Mouse (Mus musculus) urinary bladder, adult 18-20 months (tissue): ENCODE data around the gene Npas3.

ENCODE experiments used
- DNase-seq, 2 experiments: peaks; one replicate each; pipeline ENCODE4 v3.0.0; 2022; ENCODE audit warnings: low spot score in 2 of 2, mixed read lengths in 2 of 2

Gene Npas3

GRCm38 (mm10) chr12:53794718-53795400 lies 546.4 kb downstream of the Npas3 start:
- DNase-seq: no peak

DNA sequence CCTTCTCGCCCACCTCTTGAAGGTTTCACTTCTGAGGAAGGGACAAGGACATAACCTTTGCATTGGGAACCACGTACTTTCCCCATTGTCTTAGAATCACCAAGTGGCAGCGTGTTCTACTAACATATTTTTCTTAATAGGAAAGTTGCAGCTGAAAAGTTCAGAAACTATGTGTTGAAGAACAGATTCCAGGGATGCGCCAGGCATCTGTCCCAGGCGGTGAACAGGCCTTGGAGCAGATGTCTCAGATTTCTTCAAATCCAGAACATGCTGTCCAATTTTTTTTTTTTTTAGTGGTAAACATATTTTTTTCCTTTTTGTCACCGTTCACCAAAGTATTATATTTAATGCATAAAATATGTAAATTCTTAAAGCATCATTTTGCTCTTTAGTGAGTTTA lies 553.4 kb downstream of the Npas3 start:
- DNase-seq: no peak

- no peak for DNase-seq
Measured at GRCm38 (mm10) chr12:53802381-53802780, 553.9 kb downstream of the Npas3 start.

DNA sequence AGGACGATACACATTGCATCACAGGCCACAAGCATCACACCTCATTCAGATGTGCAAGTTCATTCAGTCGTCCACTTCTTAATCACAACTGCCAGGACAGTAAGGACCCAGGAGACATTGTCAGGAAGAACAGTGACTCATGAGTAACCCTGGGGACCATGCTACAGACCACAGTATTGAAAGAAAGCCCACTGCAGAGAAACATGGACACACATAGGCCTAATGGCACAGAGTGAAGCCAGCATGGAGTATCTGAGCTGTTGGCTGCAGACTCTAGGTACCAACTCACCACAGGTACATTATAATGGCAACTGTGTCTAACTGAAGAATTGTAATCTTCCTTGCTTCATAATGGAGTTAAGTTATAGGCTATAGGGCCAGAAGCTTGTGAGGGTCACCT lies 561.6 kb downstream of the Npas3 start:
- DNase-seq: no peak

DNA sequence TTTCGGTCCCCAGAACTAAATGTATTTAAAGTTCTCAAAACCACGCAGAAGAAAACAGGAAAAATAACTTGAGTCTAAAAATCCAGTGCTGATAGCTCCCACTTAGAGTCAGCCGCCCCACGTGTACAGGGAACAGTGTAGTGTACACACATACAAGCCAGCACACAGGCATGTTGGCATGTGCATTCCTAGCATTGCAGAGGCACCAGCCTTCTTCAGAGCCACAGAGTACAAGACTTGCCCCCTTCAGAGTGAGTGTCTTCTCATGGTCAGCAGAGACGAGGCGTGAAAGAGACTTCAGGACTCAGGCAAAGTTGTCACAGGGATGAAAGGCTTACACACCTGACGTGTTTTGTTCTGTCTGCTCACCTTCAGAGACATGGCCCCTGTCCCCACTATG lies 565.8 kb downstream of the Npas3 start:
- DNase-seq: no peak

- DNase-seq: no peak
Measured at GRCm38 (mm10) chr12:53819982-53820381, 571.5 kb downstream of the Npas3 start.

DNA sequence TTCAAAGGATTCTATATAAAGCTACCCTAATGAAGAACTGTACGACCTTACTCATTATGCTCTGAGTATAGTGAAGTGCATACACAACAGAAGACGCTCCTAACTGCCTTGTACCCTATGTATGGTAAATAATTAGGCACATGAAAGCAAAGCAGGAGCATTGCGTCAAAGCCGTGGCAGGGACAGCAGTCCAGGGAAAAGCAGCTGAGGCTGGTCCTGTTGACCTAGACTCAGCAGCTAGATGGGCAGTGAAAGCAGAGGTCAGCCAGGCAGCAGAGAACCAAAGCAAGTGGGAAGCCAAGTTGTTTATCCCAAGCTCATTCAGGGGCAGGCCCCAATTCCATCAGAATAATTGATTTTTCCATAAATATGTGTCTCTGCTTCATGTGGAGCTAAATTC lies 574.4 kb downstream of the Npas3 start:
- DNase-seq: no peak

DNA sequence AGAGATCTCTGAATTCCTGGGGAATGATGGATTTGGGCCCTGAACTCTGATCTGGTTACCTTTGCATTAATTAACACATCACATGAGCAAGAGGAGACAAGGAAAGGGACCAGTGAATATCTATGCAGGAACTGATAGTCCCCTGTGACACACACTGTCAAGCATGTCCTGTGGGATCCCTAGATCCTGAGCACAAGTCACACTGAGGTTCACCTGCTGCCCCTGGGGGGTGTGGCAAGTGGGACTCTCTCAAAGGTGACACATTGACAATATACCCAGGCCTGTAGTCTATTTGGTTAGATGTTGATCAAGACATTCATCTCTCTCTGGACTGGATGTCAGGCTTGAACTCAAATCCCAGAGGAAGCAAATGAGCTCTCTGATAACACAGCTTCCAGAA lies 576.8 kb downstream of the Npas3 start:
- DNase-seq: no peak

GRCm38 (mm10) chr12:53825898-53826605 lies 577.6 kb downstream of the Npas3 start:
- no peak for DNase-seq

GRCm38 (mm10) chr12:53826812-53827211 lies 578.3 kb downstream of the Npas3 start:
- DNase-seq: no peak

- no peak for DNase-seq
Measured at GRCm38 (mm10) chr12:53832590-53832989, 584.1 kb downstream of the Npas3 start.

DNA sequence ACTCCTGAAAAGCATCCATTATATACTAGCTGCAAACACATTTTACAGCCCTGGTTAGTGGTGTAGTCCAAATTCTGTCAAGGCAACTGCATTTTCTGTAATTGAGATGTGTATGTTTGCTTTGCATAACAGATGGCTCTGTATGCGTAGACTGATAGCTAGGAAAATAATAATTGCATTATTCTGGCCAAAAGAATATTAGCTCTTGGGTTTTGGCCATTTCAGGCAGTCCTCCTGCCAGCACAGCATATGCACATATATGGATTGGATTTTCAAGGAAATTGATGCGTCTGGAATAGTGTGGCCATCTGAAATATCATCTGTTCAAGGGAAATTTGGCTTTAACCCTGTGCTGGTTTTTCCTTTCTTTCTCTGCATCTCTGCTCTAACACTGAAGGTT lies 584.9 kb downstream of the Npas3 start:
- no peak for DNase-seq

DNA sequence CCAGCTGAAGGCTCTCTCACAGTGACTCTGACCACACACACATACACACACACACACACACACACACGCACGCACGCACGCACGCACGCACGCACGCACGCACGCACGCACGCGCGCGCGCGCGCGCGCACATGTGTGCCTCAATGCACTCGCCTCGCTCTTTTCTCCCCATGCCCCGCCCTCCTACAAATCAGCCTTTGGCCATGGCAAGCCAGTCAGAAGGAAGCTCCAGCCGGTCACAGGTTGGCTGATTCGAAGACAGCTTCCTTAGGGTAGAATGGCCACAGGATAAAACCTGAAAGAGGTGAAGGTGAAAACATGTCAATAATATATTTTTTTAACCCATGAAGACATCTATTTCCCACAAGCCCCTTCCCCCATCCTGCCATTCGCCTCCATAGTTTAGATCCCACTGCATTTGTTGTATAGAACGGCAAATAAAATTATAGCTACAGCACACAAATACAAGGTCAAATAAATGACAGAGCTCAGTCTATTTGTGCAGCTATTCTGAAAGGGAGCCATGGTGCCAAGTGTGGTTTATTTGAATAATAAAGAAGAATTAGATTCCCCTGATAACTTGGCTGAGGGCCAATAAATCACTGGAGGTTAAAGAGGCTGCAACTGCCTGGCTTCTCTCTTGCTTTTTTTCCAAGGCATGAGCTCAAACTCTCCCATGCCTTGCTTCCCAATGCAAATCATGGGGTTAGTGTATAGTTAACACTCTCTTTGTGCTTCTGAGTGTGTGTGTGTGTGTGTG lies 587.7 kb downstream of the Npas3 start:
- DNase-seq: no peak

DNA sequence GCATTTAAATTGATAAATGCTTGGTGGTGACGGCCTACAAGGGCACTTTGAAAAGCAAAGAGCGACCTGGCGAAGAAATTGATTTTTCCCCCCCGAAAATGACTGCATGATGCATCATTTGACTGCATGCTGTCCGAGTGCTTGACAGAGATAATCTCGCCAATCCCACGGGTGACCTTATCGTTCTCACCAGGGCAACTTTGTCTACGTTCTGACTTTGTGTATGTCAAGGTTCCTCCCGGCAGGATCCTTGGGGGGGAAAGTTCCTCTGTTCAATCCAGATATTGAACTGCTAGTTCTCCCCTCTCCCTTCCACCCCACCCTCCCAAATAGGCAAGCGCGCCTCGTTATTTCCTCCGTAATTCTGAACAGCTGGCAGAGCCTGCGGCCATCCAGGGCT lies 588.9 kb downstream of the Npas3 start:
- no peak for DNase-seq

- DNase-seq: no peak
Measured at GRCm38 (mm10) chr12:53838541-53838940, 590.1 kb downstream of the Npas3 start.

DNA sequence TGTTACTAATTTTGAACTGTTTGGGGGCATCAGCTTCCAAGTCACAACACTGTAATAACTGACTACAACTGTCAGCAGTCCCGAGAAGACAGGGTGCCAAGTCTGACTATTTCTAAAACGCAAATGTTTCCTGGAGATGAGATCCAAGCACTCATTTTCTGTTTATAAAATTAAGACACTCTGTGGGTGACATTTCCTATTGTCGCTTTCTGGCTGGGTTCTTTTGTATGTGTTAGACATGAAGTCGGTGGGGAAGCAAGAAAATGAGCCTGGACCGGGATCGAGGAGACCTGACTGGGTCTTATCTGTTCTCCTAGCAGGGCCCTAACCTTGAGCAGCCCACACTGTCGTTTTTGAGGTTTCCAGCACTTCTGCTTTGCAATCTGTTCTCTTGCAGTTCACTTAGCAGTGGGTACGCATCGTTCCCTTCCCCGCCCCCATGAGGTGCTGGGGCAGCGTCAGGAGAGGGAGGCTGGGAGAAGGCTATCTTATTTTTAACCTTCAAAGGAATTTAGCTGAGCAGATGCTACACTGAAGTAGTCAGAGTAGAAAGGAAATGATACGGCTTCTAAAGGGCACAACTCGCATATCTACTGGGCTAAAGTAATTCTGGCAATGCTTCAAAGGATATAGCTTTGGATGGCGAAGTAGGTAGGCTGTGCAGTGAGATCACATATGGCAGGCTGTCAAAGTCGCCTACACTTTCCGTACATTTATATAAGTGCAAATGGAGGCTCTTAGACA lies 593.6 kb downstream of the Npas3 start:
- no peak for DNase-seq

- no peak for DNase-seq
Measured at GRCm38 (mm10) chr12:53843626-53844025, 595.1 kb downstream of the Npas3 start.

GRCm38 (mm10) chr12:53846154-53846665 lies 597.7 kb downstream of the Npas3 start:
- DNase-seq: no peak

DNA sequence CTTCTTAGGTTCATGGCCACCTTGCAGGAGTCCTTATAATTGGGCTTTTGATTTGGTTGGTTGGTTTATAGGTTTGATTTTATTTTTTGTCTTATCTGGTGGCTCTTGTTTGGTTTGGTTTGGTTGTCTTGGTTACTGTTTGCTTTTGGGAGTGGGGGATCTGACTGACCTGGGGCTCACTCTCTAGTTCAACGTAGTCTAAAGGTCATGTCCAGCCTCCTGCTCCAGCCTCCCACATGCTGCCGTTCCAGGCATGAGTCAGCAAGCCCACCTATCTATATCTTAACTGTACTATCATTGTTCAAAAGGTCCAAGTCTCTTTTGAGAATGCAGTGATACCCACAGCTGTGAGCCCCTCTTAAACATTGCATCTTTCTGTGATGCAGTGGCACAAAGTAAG lies 600.8 kb downstream of the Npas3 start:
- DNase-seq: no peak

DNA sequence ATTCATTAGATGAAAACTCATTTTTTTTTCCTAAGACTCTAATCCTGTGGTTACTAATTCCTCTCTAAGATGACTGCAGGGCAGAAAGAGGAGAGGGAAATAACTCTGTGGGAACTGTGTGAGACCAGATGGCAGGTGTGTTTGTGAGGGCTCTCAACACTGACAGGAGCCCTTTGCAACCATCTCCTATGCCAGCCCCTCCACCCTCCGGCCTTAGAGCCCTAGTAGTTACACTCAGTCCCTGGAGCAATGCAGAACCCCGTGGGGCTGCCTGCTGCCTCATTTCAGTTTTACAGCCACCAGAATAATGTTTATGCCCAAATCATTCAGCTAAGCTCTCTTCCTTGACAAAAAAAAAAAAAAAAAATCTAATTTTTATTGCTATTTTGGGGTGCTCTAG lies 604.0 kb downstream of the Npas3 start:
- DNase-seq: no peak

GRCm38 (mm10) chr12:53860176-53860575 lies 611.7 kb downstream of the Npas3 start:
- no peak for DNase-seq

GRCm38 (mm10) chr12:53862281-53862680 lies 613.8 kb downstream of the Npas3 start:
- DNase-seq: no peak
